Mouse (Mus musculus): ENCODE measurements around the gene Olfr149. TPM values are rescaled to one million over a fixed set of nuclear protein-coding genes. Genes with fewer than 3 reads are reported as not detected.

Gene Olfr149
- polyA plus RNA-seq, 1 experiment = not detected

- Histone ChIP-seq H3K27me3 (ENCODE audit: control insufficient read depth, insufficient read depth, low read length) (no peaks in the 10 kb centered on the region), H3K4me3 (replicated peaks; ENCODE audit: insufficient read depth, low read depth, low read length) (no peak overlapping the region), H3K27ac (ENCODE audit: insufficient read depth, low read length) (no peak overlapping the region), H3K4me1 (ENCODE audit: control insufficient read depth, insufficient read depth, low read length) (no peaks in the 10 kb centered on the region)
- TF ChIP-seq POLR2A (IDR thresholded peaks at IDR 0.05; ENCODE audit: borderline replicate concordance, insufficient read depth, low read length) = no peak
- TF ChIP-seq CTCF (IDR thresholded peaks at IDR 0.05; ENCODE audit: borderline replicate concordance, insufficient read depth, low read depth, low read length) = no peak
- no peak for DNase-seq
- WGBS = 54% methylated on average over 2 of the region's 2 CpGs
Measured at GRCm38 (mm10) chr9:39679280-39679679, 27.6 kb downstream of the Olfr149 start.

DNA sequence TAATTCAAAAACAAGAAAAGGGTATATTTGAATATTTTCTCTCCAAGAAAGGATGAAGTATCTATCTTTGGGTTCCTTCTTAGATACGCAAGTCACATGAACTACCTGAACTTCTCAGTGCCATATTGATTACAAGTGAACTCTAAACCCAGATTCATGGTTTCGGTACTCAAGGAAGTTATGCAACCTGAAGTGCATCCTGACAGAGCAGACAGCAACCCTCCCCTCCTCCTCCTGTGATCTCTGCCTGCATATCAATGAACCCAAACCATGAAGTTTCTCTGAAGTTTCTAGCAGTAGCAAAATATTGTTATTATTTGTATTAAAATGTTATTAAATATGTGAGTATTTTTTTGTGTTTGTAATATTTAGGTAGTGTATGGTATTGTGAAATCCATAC is 28.4 kb downstream of the Olfr149 start:
- no peak for DNase-seq
- TF ChIP-seq POLR2A (IDR thresholded peaks at IDR 0.05; ENCODE audit: borderline replicate concordance, insufficient read depth, low read length) (no peak), CTCF (IDR thresholded peaks at IDR 0.05; ENCODE audit: borderline replicate concordance, insufficient read depth, low read depth, low read length) (no peak)
- Histone ChIP-seq H3K4me1 (ENCODE audit: control insufficient read depth, insufficient read depth, low read length) (no peaks in the 10 kb centered on the region), H3K27me3 (ENCODE audit: control insufficient read depth, insufficient read depth, low read length) (no peaks in the 10 kb centered on the region), H3K4me3 (replicated peaks; ENCODE audit: insufficient read depth, low read depth, low read length) (no peak overlapping the region), H3K27ac (ENCODE audit: insufficient read depth, low read length) (no peak overlapping the region)
- 96% methylated on average over 2 of the region's 2 CpGs for WGBS

GRCm38 (mm10) chr9:39674820-39675219 is 32.1 kb downstream of the Olfr149 start:
- no peak for TF ChIP-seq POLR2A (IDR thresholded peaks at IDR 0.05; ENCODE audit: borderline replicate concordance, insufficient read depth, low read length)
- no peak for TF ChIP-seq CTCF (IDR thresholded peaks at IDR 0.05; ENCODE audit: borderline replicate concordance, insufficient read depth, low read depth, low read length)
- 77% methylated on average over 2 of the region's 2 CpGs for WGBS
- H3K27me3 ChIP-seq (ENCODE audit: control insufficient read depth, insufficient read depth, low read length) = no peaks in the 10 kb centered on the region
- no peaks in the 10 kb centered on the region for H3K4me1 ChIP-seq (ENCODE audit: control insufficient read depth, insufficient read depth, low read length)
- H3K4me3 ChIP-seq (replicated peaks; ENCODE audit: insufficient read depth, low read depth, low read length) = no peak overlapping the region
- no peak overlapping the region for H3K27ac ChIP-seq (ENCODE audit: insufficient read depth, low read length)
- DNase-seq = no peak

DNA sequence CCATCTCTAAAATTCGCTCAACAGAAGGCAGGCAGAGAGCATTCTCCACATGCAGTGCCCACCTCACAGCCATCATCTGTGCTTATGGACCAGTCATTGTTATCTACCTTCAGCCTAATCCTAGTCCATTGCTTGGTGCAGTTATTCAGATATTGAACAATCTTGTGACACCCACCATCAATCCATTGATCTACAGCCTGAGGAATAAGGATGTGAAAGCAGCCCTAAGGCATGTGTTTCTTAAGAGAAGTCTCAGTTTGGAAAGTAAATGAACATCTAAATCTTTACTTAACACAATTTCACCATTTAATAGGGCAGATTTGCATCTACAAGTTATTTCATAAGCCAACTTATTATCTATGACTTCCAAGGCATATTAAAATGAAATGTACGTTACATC is 37.2 kb downstream of the Olfr149 start:
- H3K27ac ChIP-seq (ENCODE audit: insufficient read depth, low read length) = no peak overlapping the region
- no peaks in the 10 kb centered on the region for H3K27me3 ChIP-seq (ENCODE audit: control insufficient read depth, insufficient read depth, low read length)
- no peak overlapping the region for H3K4me3 ChIP-seq (replicated peaks; ENCODE audit: insufficient read depth, low read depth, low read length)
- 78% methylated on average over 2 of the region's 2 CpGs for WGBS
- DNase-seq = no peak
- H3K4me1 ChIP-seq (ENCODE audit: control insufficient read depth, insufficient read depth, low read length) = no peaks in the 10 kb centered on the region
- TF ChIP-seq POLR2A (IDR thresholded peaks at IDR 0.05; ENCODE audit: borderline replicate concordance, insufficient read depth, low read length) = no peak
- no peak for TF ChIP-seq CTCF (IDR thresholded peaks at IDR 0.05; ENCODE audit: borderline replicate concordance, insufficient read depth, low read depth, low read length)

GRCm38 (mm10) chr9:39666905-39667304 is 40.0 kb downstream of the Olfr149 start, which contains the start of gene Olfr963:
TSS of gene Olfr963 (plus strand) at chr9:39667205.
- Histone ChIP-seq H3K27ac (ENCODE audit: insufficient read depth, low read length) (no peak within 1 kb of the TSS), H3K27me3 (ENCODE audit: control insufficient read depth, insufficient read depth, low read length) (no peaks in the 10 kb centered on the region), H3K4me1 (ENCODE audit: control insufficient read depth, insufficient read depth, low read length) (no peaks in the 10 kb centered on the region), H3K4me3 (replicated peaks; ENCODE audit: insufficient read depth, low read depth, low read length) (no peak within 1 kb of the TSS)
- 84% methylated on average over 1 of the region's 1 CpGs for WGBS
- no peak for DNase-seq
- TF ChIP-seq POLR2A (IDR thresholded peaks at IDR 0.05; ENCODE audit: borderline replicate concordance, insufficient read depth, low read length) (no peak), CTCF (IDR thresholded peaks at IDR 0.05; ENCODE audit: borderline replicate concordance, insufficient read depth, low read depth, low read length) (no peak)

DNA sequence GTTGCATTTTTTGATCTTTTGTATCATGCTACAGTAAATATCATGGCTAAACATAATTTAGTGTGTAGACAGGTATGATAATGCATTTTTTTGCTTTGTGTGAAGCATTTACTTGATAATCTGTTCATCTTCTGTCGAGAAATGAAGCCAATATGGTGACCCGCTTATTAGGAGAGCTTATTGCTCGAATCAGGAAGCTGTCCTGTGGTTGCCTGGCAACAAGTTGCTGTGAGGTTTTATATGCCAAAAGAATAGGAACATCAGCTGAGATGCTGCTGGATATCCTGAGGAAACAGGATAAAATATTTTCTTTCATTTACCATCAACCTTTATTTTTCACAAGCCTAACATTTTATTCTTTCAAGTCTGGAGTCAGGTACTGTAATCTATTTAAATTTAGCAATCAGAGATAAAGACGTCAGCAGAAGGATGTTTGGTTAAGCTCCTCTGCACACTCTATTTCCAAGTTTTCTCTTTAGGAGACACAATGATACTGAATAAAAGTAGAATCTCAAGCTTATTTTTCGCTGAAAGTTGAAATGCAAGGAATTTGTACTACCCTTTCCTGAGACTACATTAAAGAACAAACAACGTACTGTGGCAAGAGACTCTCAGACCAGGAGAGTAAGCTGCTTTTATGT is 52.0 kb downstream of the Olfr149 start:
- no peak for TF ChIP-seq CTCF (IDR thresholded peaks at IDR 0.05; ENCODE audit: borderline replicate concordance, insufficient read depth, low read depth, low read length)
- TF ChIP-seq POLR2A (IDR thresholded peaks at IDR 0.05; ENCODE audit: borderline replicate concordance, insufficient read depth, low read length) = no peak
- Histone ChIP-seq H3K27me3 (ENCODE audit: control insufficient read depth, insufficient read depth, low read length) (no peaks in the 10 kb centered on the region), H3K27ac (ENCODE audit: insufficient read depth, low read length) (no peak overlapping the region), H3K4me3 (replicated peaks; ENCODE audit: insufficient read depth, low read depth, low read length) (no peak overlapping the region), H3K4me1 (ENCODE audit: control insufficient read depth, insufficient read depth, low read length) (no peaks in the 10 kb centered on the region)
- no peak for DNase-seq
- 45% methylated on average over 6 of the region's 6 CpGs for WGBS

Other genes with a start within 250 kb of the Olfr149 start
- not detected in 2 replicates for gene Olfr955, start 235.2 kb downstream of the Olfr149 start, polyA plus RNA-seq (2012; rRNA removed)
- not detected in 2 replicates for gene Olfr44, start 213.1 kb downstream of the Olfr149 start, polyA plus RNA-seq (2012; rRNA removed)
- not detected in 2 replicates for gene Olfr957, start 191.3 kb downstream of the Olfr149 start, polyA plus RNA-seq (2012; rRNA removed)
- gene Olfr958, start 153.1 kb downstream of the Olfr149 start, polyA plus RNA-seq (2012; rRNA removed) = not detected in 2 replicates
- not detected in 2 replicates for gene Olfr959, start 131.5 kb downstream of the Olfr149 start, polyA plus RNA-seq (2012; rRNA removed)
- 8.0 and 8.5 TPM in 2 replicates for gene AW551984, start 102.7 kb downstream of the Olfr149 start, polyA plus RNA-seq (2012; rRNA removed)
- not detected in 2 replicates for gene Olfr148, start 96.5 kb downstream of the Olfr149 start, polyA plus RNA-seq (2012; rRNA removed)
- gene Olfr960, start 85.7 kb downstream of the Olfr149 start, polyA plus RNA-seq (2012; rRNA removed) = not detected in 2 replicates
- not detected in 2 replicates for gene Olfr961, start 62.0 kb downstream of the Olfr149 start, polyA plus RNA-seq (2012; rRNA removed)
- not detected in 2 replicates for gene Olfr963, start 39.9 kb downstream of the Olfr149 start, polyA plus RNA-seq (2012; rRNA removed)
- not detected in 2 replicates for gene Olfr965, start 4.2 kb upstream of the Olfr149 start, polyA plus RNA-seq (2012; rRNA removed)
- not detected in 2 replicates for gene Olfr150, start 23.9 kb upstream of the Olfr149 start, polyA plus RNA-seq (2012; rRNA removed)
- gene Olfr967, start 39.1 kb upstream of the Olfr149 start, polyA plus RNA-seq (2012; rRNA removed) = not detected in 2 replicates
- gene Olfr968, start 76.1 kb upstream of the Olfr149 start, polyA plus RNA-seq (2012; rRNA removed) = not detected in 2 replicates
- not detected in 2 replicates for gene Olfr969, start 83.8 kb upstream of the Olfr149 start, polyA plus RNA-seq (2012; rRNA removed)
- gene Olfr970, start 101.7 kb upstream of the Olfr149 start, polyA plus RNA-seq (2012; rRNA removed) = not detected in 2 replicates
- gene Olfr971, start 129.8 kb upstream of the Olfr149 start, polyA plus RNA-seq (2012; rRNA removed) = not detected in 2 replicates
- gene Olfr972, start 159.3 kb upstream of the Olfr149 start, polyA plus RNA-seq (2012; rRNA removed) = not detected in 2 replicates
- gene Olfr229, start 200.2 kb upstream of the Olfr149 start, polyA plus RNA-seq (2012; rRNA removed) = not detected in 2 replicates
- gene Olfr974, start 230.4 kb upstream of the Olfr149 start, polyA plus RNA-seq (2012; rRNA removed) = not detected in 2 replicates
- not detected in 2 replicates for gene Olfr975, start 244.9 kb upstream of the Olfr149 start, polyA plus RNA-seq (2012; rRNA removed)